Mouse (Mus musculus): Measurements from ENCODE around the gene Sufu. TPM values are rescaled to one million over a fixed set of nuclear protein-coding genes. Genes with fewer than 3 reads are reported as not detected.

The Sufu gene
- polyA plus RNA-seq (2015; fragmentation: Nextera tagmentation; extraction: Ambion mirVana): 20.5 and 20.7 TPM in 2 replicates

- H3K27me3 ChIP-seq (replicated peaks; ENCODE audit: control insufficient read depth, insufficient read depth, low read length): no peaks in the 10 kb centered on the region
- H3K4me1 ChIP-seq (ENCODE audit: control insufficient read depth, insufficient read depth, low read length): peaks cover 35% of the 10 kb centered on the region
- H3K4me3 ChIP-seq (ENCODE audit: low read length): peak within 1 kb of the TSS; percentile 95
- peak within 1 kb of the TSS; percentile 89 for H3K9ac ChIP-seq (ENCODE audit: low read depth, low read length)
- peak; percentile 88 for ATAC-seq
- peak within 1 kb of the TSS; percentile 88 for H3K27ac ChIP-seq (ENCODE audit: low read length)
- no peaks in the 10 kb centered on the region for H3K9me3 ChIP-seq (ENCODE audit: control insufficient read depth, low read length)
- WGBS: under 1% methylated on average over 57 of the region's 57 CpGs
- H3K4me2 ChIP-seq (ENCODE audit: low read depth, low read length): peak within 1 kb of the TSS; percentile 81
- peaks cover 5% of the 10 kb centered on the region; the same call in 1 of the 2 replicates for H3K36me3 ChIP-seq (ENCODE audit: control insufficient read depth, insufficient read depth, low read length)
Measured at GRCm38 (mm10) chr19:46396686-46397435, at the start of gene Sufu. Gene Sufu, plus strand, starts transcription at chr19:46396896.

GRCm38 (mm10) chr19:46347146-46347545 is 49.5 kb upstream of the Sufu start:
- WGBS: 96% methylated on average over 1 of the region's 1 CpGs

GRCm38 (mm10) chr19:46347936-46348668 is 48.6 kb upstream of the Sufu start:
- peak; percentile 12 for ATAC-seq

More at GRCm38 (mm10) chr19:46347146-46347545, 49.5 kb upstream of the Sufu start:
- H3K36me3 ChIP-seq (ENCODE audit: control insufficient read depth, insufficient read depth, low read length): no peaks in the 10 kb centered on the region
- H3K27ac ChIP-seq (ENCODE audit: low read length): no peak overlapping the region
- H3K27me3 ChIP-seq (replicated peaks; ENCODE audit: control insufficient read depth, insufficient read depth, low read length): no peaks in the 10 kb centered on the region
- no peaks in the 10 kb centered on the region for H3K9me3 ChIP-seq (ENCODE audit: control insufficient read depth, low read length)
- no peak for ATAC-seq
- H3K9ac ChIP-seq (ENCODE audit: low read depth, low read length): no peak overlapping the region
- H3K4me1 ChIP-seq (ENCODE audit: control insufficient read depth, insufficient read depth, low read length): peaks cover 15% of the 10 kb centered on the region
- H3K4me3 ChIP-seq (ENCODE audit: low read length): no peak overlapping the region
- no peak overlapping the region for H3K4me2 ChIP-seq (ENCODE audit: low read depth, low read length)

GRCm38 (mm10) chr19:46348761-46349458 is 47.8 kb upstream of the Sufu start:
- Histone ChIP-seq H3K4me2 (ENCODE audit: low read depth, low read length) (peak overlapping the region; percentile 86), H3K27me3 (replicated peaks; ENCODE audit: control insufficient read depth, insufficient read depth, low read length) (no peaks in the 10 kb centered on the region), H3K9ac (ENCODE audit: low read depth, low read length) (peak overlapping the region; percentile 82), H3K36me3 (ENCODE audit: control insufficient read depth, insufficient read depth, low read length) (no peaks in the 10 kb centered on the region), H3K9me3 (ENCODE audit: control insufficient read depth, low read length) (no peaks in the 10 kb centered on the region), H3K4me3 (ENCODE audit: low read length) (peak overlapping the region; percentile 67), H3K4me1 (ENCODE audit: control insufficient read depth, insufficient read depth, low read length) (peaks cover 15% of the 10 kb centered on the region), H3K27ac (ENCODE audit: low read length) (peak overlapping the region; percentile 8)
- WGBS: under 1% methylated on average over 78 of the region's 78 CpGs
- peak; percentile 80 for ATAC-seq

More at GRCm38 (mm10) chr19:46347936-46348668, 48.6 kb upstream of the Sufu start:
- peak overlapping the region; percentile 86 for H3K4me2 ChIP-seq (ENCODE audit: low read depth, low read length)
- H3K4me1 ChIP-seq (ENCODE audit: control insufficient read depth, insufficient read depth, low read length): peaks cover 15% of the 10 kb centered on the region
- H3K27me3 ChIP-seq (replicated peaks; ENCODE audit: control insufficient read depth, insufficient read depth, low read length): no peaks in the 10 kb centered on the region
- WGBS: 32% methylated on average over 14 of the region's 14 CpGs
- no peaks in the 10 kb centered on the region for H3K36me3 ChIP-seq (ENCODE audit: control insufficient read depth, insufficient read depth, low read length)
- H3K27ac ChIP-seq (ENCODE audit: low read length): peak overlapping the region; percentile 8
- H3K9me3 ChIP-seq (ENCODE audit: control insufficient read depth, low read length): no peaks in the 10 kb centered on the region
- peak overlapping the region; percentile 82 for H3K9ac ChIP-seq (ENCODE audit: low read depth, low read length)
- H3K4me3 ChIP-seq (ENCODE audit: low read length): peak overlapping the region; percentile 67

GRCm38 (mm10) chr19:46349550-46349949 is 47.1 kb upstream of the Sufu start:
- peak overlapping the region; percentile 82; the same call in 1 of the 2 replicates for H3K9ac ChIP-seq (ENCODE audit: low read depth, low read length)
- peak; percentile 11; the same call in 1 of the 2 replicates for ATAC-seq
- no peaks in the 10 kb centered on the region for H3K36me3 ChIP-seq (ENCODE audit: control insufficient read depth, insufficient read depth, low read length)
- H3K4me1 ChIP-seq (ENCODE audit: control insufficient read depth, insufficient read depth, low read length): peaks cover 15% of the 10 kb centered on the region
- H3K27ac ChIP-seq (ENCODE audit: low read length): no peak overlapping the region
- 23% methylated on average over 6 of the region's 6 CpGs for WGBS
- H3K4me2 ChIP-seq (ENCODE audit: low read depth, low read length): peak overlapping the region; percentile 86
- H3K4me3 ChIP-seq (ENCODE audit: low read length): peak overlapping the region; percentile 67
- H3K9me3 ChIP-seq (ENCODE audit: control insufficient read depth, low read length): no peaks in the 10 kb centered on the region
- no peaks in the 10 kb centered on the region for H3K27me3 ChIP-seq (replicated peaks; ENCODE audit: control insufficient read depth, insufficient read depth, low read length)

GRCm38 (mm10) chr19:46350168-46350932 is 46.3 kb upstream of the Sufu start, which contains the start of gene 2310034G01Rik:
Gene 2310034G01Rik, minus strand, starts transcription at chr19:46350302.
- Histone ChIP-seq H3K36me3 (ENCODE audit: control insufficient read depth, insufficient read depth, low read length) (no peaks in the 10 kb centered on the region), H3K4me1 (ENCODE audit: control insufficient read depth, insufficient read depth, low read length) (peaks cover 12% of the 10 kb centered on the region), H3K27ac (ENCODE audit: low read length) (peak within 1 kb of the TSS; percentile 8; the same call in 1 of the 2 replicates), H3K9me3 (ENCODE audit: control insufficient read depth, low read length) (no peaks in the 10 kb centered on the region), H3K4me2 (ENCODE audit: low read depth, low read length) (peak within 1 kb of the TSS; percentile 86), H3K9ac (ENCODE audit: low read depth, low read length) (peak within 1 kb of the TSS; percentile 82), H3K4me3 (ENCODE audit: low read length) (peak within 1 kb of the TSS; percentile 67), H3K27me3 (replicated peaks; ENCODE audit: control insufficient read depth, insufficient read depth, low read length) (no peaks in the 10 kb centered on the region)
- no peak for ATAC-seq
- 56% methylated on average over 10 of the region's 10 CpGs for WGBS

GRCm38 (mm10) chr19:46356701-46357138 is 40.0 kb upstream of the Sufu start:
- Histone ChIP-seq H3K4me3 (ENCODE audit: low read length) (peak overlapping the region; percentile 60), H3K9ac (ENCODE audit: low read depth, low read length) (peak overlapping the region; percentile 73), H3K4me1 (ENCODE audit: control insufficient read depth, insufficient read depth, low read length) (peaks cover 5% of the 10 kb centered on the region; the same call in 1 of the 2 replicates), H3K27ac (ENCODE audit: low read length) (peak overlapping the region; percentile 66; the same call in 1 of the 2 replicates), H3K27me3 (replicated peaks; ENCODE audit: control insufficient read depth, insufficient read depth, low read length) (no peaks in the 10 kb centered on the region), H3K9me3 (ENCODE audit: control insufficient read depth, low read length) (no peaks in the 10 kb centered on the region), H3K36me3 (ENCODE audit: control insufficient read depth, insufficient read depth, low read length) (no peaks in the 10 kb centered on the region), H3K4me2 (ENCODE audit: low read depth, low read length) (peak overlapping the region; percentile 71)
- under 1% methylated on average over 29 of the region's 29 CpGs for WGBS
- peak; percentile 88 for ATAC-seq
